ENCODE assay signal across 31 mouse cellular contexts in genomic region chr2:40652578-40652977, GRCm38 (mm10).
A peak's percentile ranks its signal among the peaks of the same experiment; 100 is the strongest.
DNase-seq lines count a peak whose midpoint lies in the region; ATAC-seq lines count a peak whose summit lies in the region.
"Had no signal": no experiment of that assay in that cellular context is flagged by ENCODE, and none has a peak within 500 bp of the region (broad histone marks: within the 10 kb centered on the region; RNA-seq: fewer than 3 reads in every experiment).

No protein-coding gene starts in this region.

- no peaks in the 10 kb centered on the region for H3K9me3 ChIP-seq in hindbrain, embryonic 11.5 days (ENCODE audit: control insufficient read depth, low read length)
- no peaks in the 10 kb centered on the region for H3K9me3 ChIP-seq in hindbrain, embryonic 16.5 days (ENCODE audit: control insufficient read depth, low read length)
- H3K9me3 ChIP-seq: hindbrain, embryonic 10.5 days; kidney, embryonic 15.5 days; limb, embryonic 12.5 days; liver, embryonic 15.5 days; midbrain, embryonic 10.5 days; neural tube, embryonic 12.5 days had no signal

- H3K4me1 ChIP-seq in hindbrain, embryonic 11.5 days (replicated peaks; ENCODE audit: control insufficient read depth, insufficient read depth, low read length): no peaks in the 10 kb centered on the region
- H3K4me1 ChIP-seq in hindbrain, embryonic 16.5 days (ENCODE audit: control insufficient read depth, insufficient read depth, low read depth, low read length): no peaks in the 10 kb centered on the region
- H3K4me1 ChIP-seq: hindbrain, embryonic 10.5 days; kidney, embryonic 15.5 days; limb, embryonic 12.5 days; liver, embryonic 15.5 days; midbrain, embryonic 10.5 days; neural tube, embryonic 12.5 days had no signal

- H3K9ac ChIP-seq in hindbrain, embryonic 11.5 days (ENCODE audit: low read depth, low read length): no peak overlapping the region
- no peak overlapping the region for H3K9ac ChIP-seq in hindbrain, embryonic 16.5 days (ENCODE audit: low read depth, low read length)
- H3K9ac ChIP-seq: kidney, embryonic 15.5 days; limb, embryonic 12.5 days; liver, embryonic 15.5 days; lung, embryonic 14.5 days; neural tube, embryonic 12.5 days had no signal

- H3K27me3 ChIP-seq in hindbrain, embryonic 11.5 days (ENCODE audit: control insufficient read depth, insufficient read depth, low read length): no peaks in the 10 kb centered on the region
- no peaks in the 10 kb centered on the region for H3K27me3 ChIP-seq in hindbrain, embryonic 16.5 days (replicated peaks; ENCODE audit: control insufficient read depth, insufficient read depth, low read length)
- H3K27me3 ChIP-seq: kidney, embryonic 15.5 days; limb, embryonic 12.5 days; liver, embryonic 15.5 days; neural tube, embryonic 12.5 days had no signal

- H3K4me2 ChIP-seq in hindbrain, embryonic 11.5 days (replicated peaks; ENCODE audit: low read depth, low read length): no peak overlapping the region
- H3K4me2 ChIP-seq in hindbrain, embryonic 16.5 days (ENCODE audit: low read length): no peak overlapping the region
- H3K4me2 ChIP-seq: kidney, embryonic 15.5 days; limb, embryonic 12.5 days; liver, embryonic 15.5 days; lung, embryonic 14.5 days; neural tube, embryonic 12.5 days had no signal

- H3K4me3 ChIP-seq in hindbrain, embryonic 11.5 days (ENCODE audit: low read depth, low read length): no peak overlapping the region
- H3K4me3 ChIP-seq in hindbrain, embryonic 16.5 days (ENCODE audit: low read length): no peak overlapping the region
- H3K4me3 ChIP-seq: erythroblast, embryonic 14.5 days; hindbrain, embryonic 10.5 days; kidney, embryonic 15.5 days; layer of hippocampus, adult 2 months; left cerebral cortex, adult 2 months; limb, embryonic 12.5 days; liver, embryonic 15.5 days; midbrain, embryonic 10.5 days; myocyte; neural tube, embryonic 12.5 days had no signal

- no peak for ATAC-seq in hindbrain, embryonic 11.5 days (ENCODE audit: low FRiP score)
- ATAC-seq in hindbrain, embryonic 16.5 days: no peak
- ATAC-seq: activated CD4-positive, CD25-positive, alpha-beta regulatory T cell, adult 4 months; midbrain, embryonic 16.5 days had no signal

- 27% methylated on average over 1 of the region's 1 CpGs for WGBS in hindbrain, embryonic 11.5 days
- 9% methylated on average over 1 of the region's 1 CpGs for WGBS in hindbrain, embryonic 16.5 days

- no peaks in the 10 kb centered on the region for H3K36me3 ChIP-seq in hindbrain, embryonic 11.5 days (ENCODE audit: control insufficient read depth, insufficient read depth, low read length)
- H3K36me3 ChIP-seq in hindbrain, embryonic 16.5 days (ENCODE audit: control insufficient read depth, insufficient read depth, low read length): no peaks in the 10 kb centered on the region
- H3K36me3 ChIP-seq: hindbrain, embryonic 10.5 days; kidney, embryonic 15.5 days; limb, embryonic 12.5 days; liver, embryonic 15.5 days; midbrain, embryonic 10.5 days; neural tube, embryonic 12.5 days had no signal

- peak; percentile 27 for DNase-seq in embryo, embryonic 10 days (ENCODE audit: low spot score)
- no peak for DNase-seq in embryo, embryonic 9.5 days (ENCODE audit: extremely low spot score)
- peak; percentile 1 for DNase-seq in hindbrain, embryonic 11.5 days (ENCODE audit: low spot score)
- peak; percentile 2 for DNase-seq in ZHBTc4 (ENCODE audit: low read depth, low spot score)
- DNase-seq in retina, embryonic 14.5 days (ENCODE audit: low spot score): peak; percentile 71
- DNase-seq in kidney, adult 11 months: no peak
- DNase-seq in testis, postnatal 10 days (ENCODE audit: low spot score): no peak
- DNase-seq: adrenal gland, adult 8-10 months; cerebellum, adult 9-11 months; gastrocnemius, postnatal 14 days; heart, postnatal 14 days; kidney, adult 18-20 months; kidney, postnatal 36 days; lung, embryonic 14.5 days; lung, postnatal 14 days; right cerebral cortex, postnatal 14 days; thymus, adult 18-20 months; thymus, postnatal 25 days had no signal

- no peak overlapping the region for H3K27ac ChIP-seq in hindbrain, embryonic 11.5 days (ENCODE audit: low read depth, low read length)
- H3K27ac ChIP-seq in hindbrain, embryonic 16.5 days (ENCODE audit: low read depth, low read length): no peak overlapping the region
- H3K27ac ChIP-seq: hindbrain, embryonic 10.5 days; kidney, embryonic 15.5 days; layer of hippocampus, adult 2 months; left cerebral cortex, adult 2 months; limb, embryonic 12.5 days; liver, embryonic 15.5 days; midbrain, embryonic 10.5 days; neural tube, embryonic 12.5 days had no signal

Comparison
In these comparisons a context has a peak if more than half of its experiments do, and no peak if none do; other contexts are left out.
1. DNase-seq: peak in embryo, embryonic 10 days (single experiment), hindbrain, embryonic 11.5 days (single experiment), ZHBTc4 (single experiment) and retina, embryonic 14.5 days (single experiment); none in embryo, embryonic 9.5 days (single experiment), kidney, adult 11 months (single experiment) and testis, postnatal 10 days (single experiment).